Mouse (Mus musculus) neural tube, embryonic 12.5 days (tissue): Measurements from ENCODE around the gene Ms4a4a. TPM values are rescaled to one million over a fixed set of nuclear protein-coding genes. Genes with fewer than 3 reads are reported as not detected.

Experiments used
- polyA plus RNA-seq: library from polyadenylated mRNA; unstranded; fragments of >200 nt; fragmentation: Nextera tagmentation; extraction: Ambion mirVana; gene quantifications from 2 replicates; pipeline ENCODE4 v1.2.1, GENCODE M21; 2016

Ms4a4a gene
- polyA plus RNA-seq, 1 experiment from 2014 or later: 3.1 TPM

Other genes with a start within 250 kb of the Ms4a4a start
- gene 1700017D01Rik, start 244.6 kb upstream of the Ms4a4a start, polyA plus RNA-seq: not detected in 2 replicates
- not detected in 2 replicates for gene 1700025F22Rik, start 210.2 kb upstream of the Ms4a4a start, polyA plus RNA-seq
- not detected in 2 replicates for gene Ms4a13, start 178.8 kb upstream of the Ms4a4a start, polyA plus RNA-seq
- not detected in 2 replicates for gene Ms4a12, start 143.1 kb upstream of the Ms4a4a start, polyA plus RNA-seq
- not detected in 2 replicates for gene Ms4a1, start 109.3 kb upstream of the Ms4a4a start, polyA plus RNA-seq
- not detected in 2 replicates for gene Ms4a5, start 91.7 kb upstream of the Ms4a4a start, polyA plus RNA-seq
- gene Ms4a14, start 61.1 kb upstream of the Ms4a4a start, polyA plus RNA-seq: not detected in 2 replicates
- 1.8 and 2.1 TPM in 2 replicates for gene Ms4a7, start 39.4 kb upstream of the Ms4a4a start, polyA plus RNA-seq
- 0.11 and 0.42 TPM in 2 replicates for gene Ms4a4c, start 29.2 kb downstream of the Ms4a4a start, polyA plus RNA-seq
- not detected in 2 replicates for gene Ms4a4b, start 68.0 kb downstream of the Ms4a4a start, polyA plus RNA-seq
- gene Ms4a6c, start 93.8 kb downstream of the Ms4a4a start, polyA plus RNA-seq: 2.3 and 2.5 TPM in 2 replicates
- not detected in 2 replicates for gene Gm8369, start 110.4 kb downstream of the Ms4a4a start, polyA plus RNA-seq
- 2.1 and 2.6 TPM in 2 replicates for gene Ms4a6b, start 141.0 kb downstream of the Ms4a4a start, polyA plus RNA-seq
- gene Ms4a4d, start 161.3 kb downstream of the Ms4a4a start, polyA plus RNA-seq: 0.26 TPM in 1 of 2 replicates, not detected in the other
- 2.0 and 2.4 TPM in 2 replicates for gene Ms4a6d, start 229.3 kb downstream of the Ms4a4a start, polyA plus RNA-seq
- gene Ms4a2, start 248.2 kb downstream of the Ms4a4a start, polyA plus RNA-seq: 0.10 and 0.29 TPM in 2 replicates